ENCODE assay signal across 9 mouse cellular contexts in the genomic region with DNA sequence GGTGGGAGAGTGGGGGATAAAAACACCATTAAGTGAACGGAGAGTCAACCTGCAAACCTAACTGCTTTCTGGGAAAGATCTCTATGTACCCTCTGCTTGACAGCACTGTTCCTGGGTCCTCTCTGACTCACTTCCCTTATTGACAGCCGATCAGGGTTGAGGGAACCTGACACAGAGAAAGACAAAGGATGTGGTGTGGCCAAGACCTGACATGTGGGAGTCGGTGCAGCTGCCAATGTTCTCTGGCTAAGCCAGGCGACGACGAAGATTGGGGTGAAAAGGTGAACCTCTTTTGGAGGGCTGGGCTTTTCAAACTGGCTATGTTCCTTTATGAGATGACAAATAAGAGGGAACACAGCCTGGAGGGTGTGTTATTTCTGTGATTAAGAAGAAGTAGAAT.
DNase-seq lines count a peak whose midpoint lies in the region.
"Had no signal": no experiment of that assay in that cellular context is flagged by ENCODE, and none has a peak within 500 bp of the region (broad histone marks: within the 10 kb centered on the region; RNA-seq: fewer than 3 reads in every experiment).

No protein-coding gene starts in this region.

- DNase-seq in cerebellum, postnatal 10 days, result peak; percentile 20 to 36
- DNase-seq in cerebellum, adult 9-11 months, result no peak
- DNase-seq in testis, postnatal 14 days (ENCODE audit: low spot score), result peak; percentile 6
- DNase-seq in testis, postnatal 10 days (ENCODE audit: low spot score), result no peak
- peak; percentile 44 for DNase-seq in lung, postnatal 25 days (ENCODE audit: low spot score)
- DNase-seq in thymus, postnatal 36 days, result peak; percentile 24 to 41
- DNase-seq in gastrocnemius, postnatal 4 days (ENCODE audit: low spot score in 2 of 2), result no peak
- no peak for DNase-seq in cerebellum, postnatal 36 days
- DNase-seq: adrenal gland, adult 8-10 months had no signal

Comparison
In these comparisons a context has a peak if more than half of its experiments do, and no peak if none do; other contexts are left out.
1. DNase-seq: peak in cerebellum, postnatal 10 days (2 of 2), testis, postnatal 14 days (single experiment), lung, postnatal 25 days (single experiment) and thymus, postnatal 36 days (2 of 2); none in cerebellum, adult 9-11 months (single experiment), testis, postnatal 10 days (single experiment), gastrocnemius, postnatal 4 days (0 of 2) and cerebellum, postnatal 36 days (0 of 2).